Mouse (Mus musculus): ENCODE measurements at regions not wholly inside any gene's neighbourhood (a gene's known extent, or its start where the extent isn't known, plus 50 kb on each side); places are given as distances from the start of the nearest gene placed in this dataset.

- no peak overlapping the region for H3K9ac ChIP-seq (ENCODE audit: low read length)
- H3K9me3 ChIP-seq (ENCODE audit: control insufficient read depth, low read length) = no peaks in the 10 kb centered on the region
- no peak overlapping the region for H3K4me3 ChIP-seq (ENCODE audit: low read depth, low read length)
- no peaks in the 10 kb centered on the region for H3K36me3 ChIP-seq (ENCODE audit: control insufficient read depth, insufficient read depth, low read length)
- ATAC-seq (replicated peaks; ENCODE audit: low FRiP score) = no peak
- H3K27me3 ChIP-seq (ENCODE audit: control insufficient read depth, insufficient read depth, low read length) = peaks cover under 1% of the 10 kb centered on the region; the same call in 1 of the 2 replicates
- WGBS = 81% methylated on average over 4 of the region's 4 CpGs
- DNase-seq (ENCODE audit: low spot score) = no peak
- no peak overlapping the region for H3K27ac ChIP-seq (ENCODE audit: low read depth, low read length)
- H3K4me1 ChIP-seq (replicated peaks; ENCODE audit: control insufficient read depth, insufficient read depth, low read length) = no peaks in the 10 kb centered on the region
- H3K4me2 ChIP-seq (ENCODE audit: low read depth, low read length, severe bottlenecking) = no peak overlapping the region
Measured at GRCm38 (mm10) chr11:19342803-19343202, 324.0 kb upstream of the Meis1 start.

- H3K4me1 ChIP-seq (replicated peaks; ENCODE audit: control insufficient read depth, insufficient read depth, low read length) = peaks cover 1% of the 10 kb centered on the region; the same call in 1 of the 2 replicates
- no peak overlapping the region for H3K27ac ChIP-seq (ENCODE audit: low read depth, low read length)
- 88% methylated on average over 3 of the region's 3 CpGs for WGBS
- DNase-seq (ENCODE audit: low spot score) (no peak), ATAC-seq (replicated peaks; ENCODE audit: low FRiP score) (no peak)
- H3K9ac ChIP-seq (ENCODE audit: low read length) = no peak overlapping the region
- no peaks in the 10 kb centered on the region for H3K9me3 ChIP-seq (ENCODE audit: control insufficient read depth, low read length)
- peaks cover 8% of the 10 kb centered on the region for H3K27me3 ChIP-seq (ENCODE audit: control insufficient read depth, insufficient read depth, low read length)
- no peak overlapping the region for H3K4me3 ChIP-seq (ENCODE audit: low read depth, low read length)
- no peaks in the 10 kb centered on the region for H3K36me3 ChIP-seq (ENCODE audit: control insufficient read depth, insufficient read depth, low read length)
- no peak overlapping the region for H3K4me2 ChIP-seq (ENCODE audit: low read depth, low read length, severe bottlenecking)
Measured at GRCm38 (mm10) chr11:19346276-19346826, 327.6 kb upstream of the Meis1 start.

GRCm38 (mm10) chr11:19350331-19351242 is 331.8 kb upstream of the Meis1 start:
- no peak overlapping the region for H3K4me3 ChIP-seq (ENCODE audit: low read depth, low read length)
- DNase-seq (ENCODE audit: low spot score) = no peak
- peaks cover 8% of the 10 kb centered on the region for H3K27me3 ChIP-seq (ENCODE audit: control insufficient read depth, insufficient read depth, low read length)
- peak; percentile 32; the same call in 1 of the 2 replicates for ATAC-seq (replicated peaks; ENCODE audit: low FRiP score)
- H3K36me3 ChIP-seq (ENCODE audit: control insufficient read depth, insufficient read depth, low read length) = no peaks in the 10 kb centered on the region
- H3K27ac ChIP-seq (ENCODE audit: low read depth, low read length) = no peak overlapping the region
- peak overlapping the region; percentile 26; the same call in 1 of the 2 replicates for H3K4me2 ChIP-seq (ENCODE audit: low read depth, low read length, severe bottlenecking)
- 58% methylated on average over 13 of the region's 13 CpGs for WGBS
- H3K9me3 ChIP-seq (ENCODE audit: control insufficient read depth, low read length) = no peaks in the 10 kb centered on the region
- H3K4me1 ChIP-seq (replicated peaks; ENCODE audit: control insufficient read depth, insufficient read depth, low read length) = peaks cover 7% of the 10 kb centered on the region; the same call in 1 of the 2 replicates
- H3K9ac ChIP-seq (ENCODE audit: low read length) = no peak overlapping the region

GRCm38 (mm10) chr11:19351243-19351787 is 332.5 kb upstream of the Meis1 start:
- Histone ChIP-seq H3K4me1 (replicated peaks; ENCODE audit: control insufficient read depth, insufficient read depth, low read length) (peaks cover 7% of the 10 kb centered on the region; the same call in 1 of the 2 replicates), H3K27me3 (ENCODE audit: control insufficient read depth, insufficient read depth, low read length) (peaks cover 8% of the 10 kb centered on the region), H3K9me3 (ENCODE audit: control insufficient read depth, low read length) (no peaks in the 10 kb centered on the region), H3K27ac (ENCODE audit: low read depth, low read length) (no peak overlapping the region), H3K4me2 (ENCODE audit: low read depth, low read length, severe bottlenecking) (peak overlapping the region; percentile 12; the same call in 1 of the 2 replicates), H3K36me3 (ENCODE audit: control insufficient read depth, insufficient read depth, low read length) (no peaks in the 10 kb centered on the region), H3K9ac (ENCODE audit: low read length) (no peak overlapping the region), H3K4me3 (ENCODE audit: low read depth, low read length) (no peak overlapping the region)
- peak; percentile 42 for ATAC-seq (replicated peaks; ENCODE audit: low FRiP score)
- no peak for DNase-seq (ENCODE audit: low spot score)
- 22% methylated on average over 7 of the region's 7 CpGs for WGBS

- DNase-seq (ENCODE audit: low spot score) (no peak), ATAC-seq (replicated peaks; ENCODE audit: low FRiP score) (no peak)
- H3K4me1 ChIP-seq (replicated peaks; ENCODE audit: control insufficient read depth, insufficient read depth, low read length) = peaks cover 7% of the 10 kb centered on the region; the same call in 1 of the 2 replicates
- WGBS = 51% methylated on average over 3 of the region's 3 CpGs
- no peak overlapping the region for H3K4me2 ChIP-seq (ENCODE audit: low read depth, low read length, severe bottlenecking)
- no peak overlapping the region for H3K4me3 ChIP-seq (ENCODE audit: low read depth, low read length)
- no peaks in the 10 kb centered on the region for H3K9me3 ChIP-seq (ENCODE audit: control insufficient read depth, low read length)
- no peaks in the 10 kb centered on the region for H3K36me3 ChIP-seq (ENCODE audit: control insufficient read depth, insufficient read depth, low read length)
- no peak overlapping the region for H3K9ac ChIP-seq (ENCODE audit: low read length)
- no peak overlapping the region for H3K27ac ChIP-seq (ENCODE audit: low read depth, low read length)
- H3K27me3 ChIP-seq (ENCODE audit: control insufficient read depth, insufficient read depth, low read length) = peaks cover 4% of the 10 kb centered on the region
Measured at GRCm38 (mm10) chr11:19353706-19354105, 334.9 kb upstream of the Meis1 start.

GRCm38 (mm10) chr11:19355179-19355578 is 336.4 kb upstream of the Meis1 start:
- H3K4me3 ChIP-seq (ENCODE audit: low read depth, low read length) = no peak overlapping the region
- ATAC-seq (replicated peaks; ENCODE audit: low FRiP score) = no peak
- 93% methylated on average over 2 of the region's 2 CpGs for WGBS

GRCm38 (mm10) chr11:19356151-19356550 is 337.4 kb upstream of the Meis1 start:
- no peaks in the 10 kb centered on the region for H3K9me3 ChIP-seq (ENCODE audit: control insufficient read depth, low read length)
- no peak overlapping the region for H3K27ac ChIP-seq (ENCODE audit: low read depth, low read length)
- H3K36me3 ChIP-seq (ENCODE audit: control insufficient read depth, insufficient read depth, low read length) = no peaks in the 10 kb centered on the region
- H3K4me2 ChIP-seq (ENCODE audit: low read depth, low read length, severe bottlenecking) = no peak overlapping the region
- H3K4me3 ChIP-seq (ENCODE audit: low read depth, low read length) = no peak overlapping the region
- no peaks in the 10 kb centered on the region; the same call in 1 of the 2 replicates for H3K27me3 ChIP-seq (ENCODE audit: control insufficient read depth, insufficient read depth, low read length)
- H3K4me1 ChIP-seq (replicated peaks; ENCODE audit: control insufficient read depth, insufficient read depth, low read length) = peaks cover 5% of the 10 kb centered on the region; the same call in 1 of the 2 replicates
- H3K9ac ChIP-seq (ENCODE audit: low read length) = no peak overlapping the region
- no peak for ATAC-seq (replicated peaks; ENCODE audit: low FRiP score)
- WGBS = 83% methylated on average over 2 of the region's 2 CpGs
- no peak for DNase-seq (ENCODE audit: low spot score)

More at GRCm38 (mm10) chr11:19355179-19355578, 336.4 kb upstream of the Meis1 start:
- H3K4me2 ChIP-seq (ENCODE audit: low read depth, low read length, severe bottlenecking) = no peak overlapping the region
- no peaks in the 10 kb centered on the region; the same call in 1 of the 2 replicates for H3K27me3 ChIP-seq (ENCODE audit: control insufficient read depth, insufficient read depth, low read length)
- H3K4me1 ChIP-seq (replicated peaks; ENCODE audit: control insufficient read depth, insufficient read depth, low read length) = peaks cover 7% of the 10 kb centered on the region; the same call in 1 of the 2 replicates
- H3K36me3 ChIP-seq (ENCODE audit: control insufficient read depth, insufficient read depth, low read length) = no peaks in the 10 kb centered on the region
- no peak overlapping the region for H3K27ac ChIP-seq (ENCODE audit: low read depth, low read length)
- no peak for DNase-seq (ENCODE audit: low spot score)
- no peak overlapping the region for H3K9ac ChIP-seq (ENCODE audit: low read length)
- H3K9me3 ChIP-seq (ENCODE audit: control insufficient read depth, low read length) = no peaks in the 10 kb centered on the region

GRCm38 (mm10) chr11:19369152-19369551 is 350.4 kb upstream of the Meis1 start:
- WGBS = 69% methylated on average over 1 of the region's 1 CpGs
- DNase-seq (ENCODE audit: low spot score) (no peak), ATAC-seq (replicated peaks; ENCODE audit: low FRiP score) (no peak)
- no peak overlapping the region; the same call in 1 of the 2 replicates for H3K27ac ChIP-seq (ENCODE audit: low read depth, low read length)
- H3K9ac ChIP-seq (ENCODE audit: low read length) = no peak overlapping the region
- H3K9me3 ChIP-seq (ENCODE audit: control insufficient read depth, low read length) = no peaks in the 10 kb centered on the region
- H3K4me1 ChIP-seq (replicated peaks; ENCODE audit: control insufficient read depth, insufficient read depth, low read length) = no peaks in the 10 kb centered on the region
- H3K27me3 ChIP-seq (ENCODE audit: control insufficient read depth, insufficient read depth, low read length) = no peaks in the 10 kb centered on the region
- no peaks in the 10 kb centered on the region for H3K36me3 ChIP-seq (ENCODE audit: control insufficient read depth, insufficient read depth, low read length)
- H3K4me3 ChIP-seq (ENCODE audit: low read depth, low read length) = no peak overlapping the region
- no peak overlapping the region for H3K4me2 ChIP-seq (ENCODE audit: low read depth, low read length, severe bottlenecking)
